Mouse (Mus musculus): Measurements from ENCODE around the gene Itga6. TPM values are rescaled to one million over a fixed set of nuclear protein-coding genes. Genes with fewer than 3 reads are reported as not detected.
"Not testable (repeated sequence)": the region's sequence is repeated elsewhere in the genome, so short reads cannot be mapped to it uniquely, and the experiment has no call there.

Gene Itga6
- polyA plus RNA-seq, 1 experiment from 2014 or later, result 6.7 TPM

GRCm38 (mm10) chr2:71833626-71834025, 88.2 kb downstream of the Itga6 start:
- H3K4me1 ChIP-seq (replicated peaks), result no peaks in the 10 kb centered on the region
- H3K27ac ChIP-seq, result no peak overlapping the region
- no peak for DNase-seq
- H3K9me3 ChIP-seq (replicated peaks), result no peaks in the 10 kb centered on the region
- H3K36me3 ChIP-seq, result no peaks in the 10 kb centered on the region
- no peaks in the 10 kb centered on the region for H3K27me3 ChIP-seq
- WGBS (ENCODE audit: insufficient replicate concordance), result 68% methylated on average over 6 of the region's 6 CpGs
- no peak for ATAC-seq (ENCODE audit: low read depth)
- no peak overlapping the region for H3K9ac ChIP-seq
- no peak overlapping the region for H3K4me2 ChIP-seq
- H3K4me3 ChIP-seq (replicated peaks), result no peak overlapping the region

- H3K9me3 ChIP-seq (replicated peaks), result no peaks in the 10 kb centered on the region
- H3K4me3 ChIP-seq (replicated peaks), result no peak overlapping the region
- H3K27ac ChIP-seq, result no peak overlapping the region
- WGBS (ENCODE audit: insufficient replicate concordance), result 70% methylated on average over 7 of the region's 7 CpGs
- no peak overlapping the region for H3K4me2 ChIP-seq
- no peak overlapping the region for H3K9ac ChIP-seq
- H3K27me3 ChIP-seq, result no peaks in the 10 kb centered on the region
- DNase-seq, result no peak
- no peaks in the 10 kb centered on the region for H3K4me1 ChIP-seq (replicated peaks)
- H3K36me3 ChIP-seq, result no peaks in the 10 kb centered on the region
- no peak for ATAC-seq (ENCODE audit: low read depth)
Measured at GRCm38 (mm10) chr2:71834371-71834770, 89.0 kb downstream of the Itga6 start.

- no peak overlapping the region for H3K9ac ChIP-seq
- no peak for ATAC-seq (ENCODE audit: low read depth)
- no peak for DNase-seq
- no peaks in the 10 kb centered on the region for H3K27me3 ChIP-seq
- H3K27ac ChIP-seq, result no peak overlapping the region
- no peak overlapping the region for H3K4me2 ChIP-seq
- H3K9me3 ChIP-seq (replicated peaks), result no peaks in the 10 kb centered on the region
- no peak overlapping the region for H3K4me3 ChIP-seq (replicated peaks)
- WGBS (ENCODE audit: insufficient replicate concordance), result 77% methylated on average over 8 of the region's 8 CpGs
- no peaks in the 10 kb centered on the region for H3K36me3 ChIP-seq
- no peaks in the 10 kb centered on the region for H3K4me1 ChIP-seq (replicated peaks)
Measured at GRCm38 (mm10) chr2:71835556-71835955, 90.1 kb downstream of the Itga6 start.

GRCm38 (mm10) chr2:71836232-71836631, 90.8 kb downstream of the Itga6 start:
- no peak overlapping the region for H3K4me2 ChIP-seq
- ATAC-seq (ENCODE audit: low read depth) (no peak), DNase-seq (no peak)
- no peak overlapping the region for H3K4me3 ChIP-seq (replicated peaks)
- H3K27me3 ChIP-seq, result no peaks in the 10 kb centered on the region
- H3K9ac ChIP-seq, result no peak overlapping the region
- no peaks in the 10 kb centered on the region for H3K9me3 ChIP-seq (replicated peaks)
- no peak overlapping the region for H3K27ac ChIP-seq
- WGBS (ENCODE audit: insufficient replicate concordance), result 82% methylated on average over 4 of the region's 4 CpGs
- H3K4me1 ChIP-seq (replicated peaks), result no peaks in the 10 kb centered on the region
- no peaks in the 10 kb centered on the region for H3K36me3 ChIP-seq

DNA sequence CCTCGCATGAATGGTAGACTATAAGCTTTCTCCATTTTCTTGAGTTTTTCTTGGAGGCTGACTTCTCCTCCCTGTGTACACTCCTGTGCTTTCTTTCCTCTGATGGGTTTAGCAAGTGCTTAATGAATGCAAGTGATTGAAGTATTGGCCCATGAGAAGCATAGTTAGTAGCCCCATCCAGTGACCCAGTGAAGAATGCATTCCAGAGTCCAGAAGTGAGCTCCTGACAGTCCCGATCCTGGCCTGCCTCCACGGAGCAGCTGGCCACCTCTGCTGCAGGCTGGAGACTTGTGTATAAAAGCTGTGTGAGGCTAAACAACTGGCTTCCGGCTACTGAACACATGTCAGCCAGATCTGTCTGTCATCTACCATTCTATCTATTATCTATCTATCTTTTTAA, 91.8 kb downstream of the Itga6 start:
- DNase-seq, result no peak
- Histone ChIP-seq H3K27me3 (no peaks in the 10 kb centered on the region), H3K4me1 (replicated peaks) (no peaks in the 10 kb centered on the region), H3K36me3 (no peaks in the 10 kb centered on the region), H3K9me3 (replicated peaks) (no peaks in the 10 kb centered on the region), H3K9ac (no peak overlapping the region), H3K4me2 (no peak overlapping the region), H3K4me3 (replicated peaks) (no peak overlapping the region), H3K27ac (no peak overlapping the region)
- ATAC-seq (ENCODE audit: low read depth), result no peak
- 71% methylated on average over 4 of the region's 4 CpGs for WGBS (ENCODE audit: insufficient replicate concordance)

DNA sequence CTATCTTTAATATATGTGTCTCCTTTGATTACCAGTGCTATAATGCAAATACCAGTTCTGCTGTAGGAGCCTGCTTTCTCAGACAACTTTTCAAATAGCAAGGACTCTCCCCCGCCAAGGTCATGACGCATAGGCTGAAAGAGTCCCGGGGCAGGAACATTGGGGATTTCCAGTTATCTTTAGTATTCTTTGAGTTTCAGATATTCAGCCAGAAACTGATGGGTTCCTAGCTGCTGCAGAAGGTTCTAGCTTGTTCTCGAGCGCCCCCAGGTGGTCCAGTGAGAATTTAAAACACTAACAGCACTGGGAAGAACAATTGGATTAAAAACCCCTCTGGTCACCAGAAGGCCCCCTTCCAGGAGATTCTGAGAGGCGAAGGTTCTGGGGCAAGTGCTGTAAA, 92.4 kb downstream of the Itga6 start:
- WGBS (ENCODE audit: insufficient replicate concordance), result 33% methylated on average over 6 of the region's 6 CpGs
- Histone ChIP-seq H3K27ac (no peak overlapping the region), H3K4me3 (replicated peaks) (no peak overlapping the region), H3K4me2 (no peak overlapping the region), H3K9ac (no peak overlapping the region), H3K27me3 (no peaks in the 10 kb centered on the region), H3K9me3 (replicated peaks) (no peaks in the 10 kb centered on the region), H3K4me1 (replicated peaks) (no peaks in the 10 kb centered on the region), H3K36me3 (no peaks in the 10 kb centered on the region)
- DNase-seq (no peak), ATAC-seq (ENCODE audit: low read depth) (no peak)

DNA sequence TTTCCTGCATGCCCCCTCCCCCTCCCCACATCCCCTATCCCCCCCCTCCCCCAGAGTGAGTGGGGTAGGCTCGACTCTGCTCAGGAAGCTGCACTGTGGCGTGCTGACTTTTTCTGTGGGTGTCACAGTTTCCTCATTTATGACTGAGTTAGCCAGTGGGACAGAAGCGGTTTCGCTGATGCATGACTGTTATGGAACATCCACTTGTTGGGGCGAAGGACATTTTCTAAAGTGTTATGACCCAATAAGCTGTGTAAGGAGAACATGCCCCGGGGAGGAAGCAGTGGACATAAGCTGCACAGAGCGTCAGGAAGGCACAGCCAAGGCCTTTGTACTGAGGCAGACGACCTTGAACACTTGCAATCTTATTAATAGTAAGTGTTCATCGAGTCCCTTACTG, 97.9 kb downstream of the Itga6 start:
- H3K27ac ChIP-seq, result no peak overlapping the region
- H3K36me3 ChIP-seq, result no peaks in the 10 kb centered on the region
- no peaks in the 10 kb centered on the region for H3K4me1 ChIP-seq (replicated peaks)
- WGBS (ENCODE audit: insufficient replicate concordance), result 59% methylated on average over 9 of the region's 9 CpGs
- H3K4me3 ChIP-seq (replicated peaks), result no peak overlapping the region
- no peaks in the 10 kb centered on the region for H3K27me3 ChIP-seq
- ATAC-seq (ENCODE audit: low read depth) (no peak), DNase-seq (no peak)
- H3K9me3 ChIP-seq (replicated peaks), result no peaks in the 10 kb centered on the region
- H3K4me2 ChIP-seq, result no peak overlapping the region
- H3K9ac ChIP-seq, result no peak overlapping the region

DNA sequence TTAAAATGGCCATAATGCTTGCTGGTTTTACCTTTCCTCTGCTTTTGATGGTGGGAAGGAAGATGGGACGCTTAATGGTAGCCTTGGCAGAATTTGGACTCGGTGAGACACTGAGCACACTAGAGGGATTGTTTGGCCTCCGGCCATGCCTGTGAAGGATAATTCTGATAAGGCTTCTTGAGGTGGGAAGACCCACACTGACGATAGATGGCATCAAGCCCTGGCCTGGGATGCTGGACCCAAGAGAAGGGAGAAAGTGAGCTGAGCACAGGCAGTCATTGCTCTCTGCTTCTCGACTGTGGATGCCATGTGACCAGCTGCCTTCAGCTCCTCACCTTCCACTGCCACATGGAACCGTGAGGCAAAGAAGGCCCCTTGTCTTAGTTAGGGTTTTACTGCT, 99.5 kb downstream of the Itga6 start:
- Histone ChIP-seq H3K4me3 (replicated peaks) (no peak overlapping the region), H3K27me3 (no peaks in the 10 kb centered on the region), H3K4me2 (no peak overlapping the region), H3K4me1 (replicated peaks) (no peaks in the 10 kb centered on the region), H3K36me3 (no peaks in the 10 kb centered on the region), H3K9ac (no peak overlapping the region), H3K9me3 (replicated peaks) (no peaks in the 10 kb centered on the region), H3K27ac (no peak overlapping the region)
- 78% methylated on average over 6 of the region's 6 CpGs for WGBS (ENCODE audit: insufficient replicate concordance)
- ATAC-seq (ENCODE audit: low read depth) (no peak), DNase-seq (no peak)

- not testable (repeated sequence) for H3K36me3 ChIP-seq; H3K9ac ChIP-seq; H3K9me3 ChIP-seq (replicated peaks); H3K4me3 ChIP-seq (replicated peaks); ATAC-seq (ENCODE audit: low read depth); DNase-seq; H3K4me1 ChIP-seq (replicated peaks); H3K27me3 ChIP-seq; H3K4me2 ChIP-seq; H3K27ac ChIP-seq
- 7% methylated on average over 7 of the region's 8 CpGs for WGBS (ENCODE audit: insufficient replicate concordance)
Measured at GRCm38 (mm10) chr2:71852161-71852560, 106.7 kb downstream of the Itga6 start.

DNA sequence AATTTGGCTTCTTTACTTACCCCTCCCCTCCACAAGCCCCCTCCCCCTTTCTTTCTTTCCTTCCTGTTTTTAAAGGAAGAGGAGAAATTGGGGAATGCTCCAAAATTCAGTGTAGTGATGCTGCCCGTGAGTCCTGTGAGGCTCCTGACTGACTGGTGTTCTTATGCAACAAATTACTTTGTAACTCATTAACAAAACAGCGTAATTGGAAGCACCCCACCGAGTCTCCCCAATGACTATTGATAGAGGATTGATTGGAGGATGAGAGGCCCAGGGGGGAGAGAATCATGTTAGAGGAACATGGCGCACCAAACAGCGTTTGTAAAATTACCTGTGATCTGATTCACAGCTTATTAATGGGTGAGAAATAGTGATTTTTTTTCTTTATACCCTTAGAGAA, 109.7 kb downstream of the Itga6 start:
- Histone ChIP-seq H3K9me3 (replicated peaks) (no peaks in the 10 kb centered on the region), H3K4me2 (no peak overlapping the region), H3K4me1 (replicated peaks) (peaks cover 4% of the 10 kb centered on the region; the same call in 1 of the 2 replicates), H3K27me3 (no peaks in the 10 kb centered on the region), H3K36me3 (no peaks in the 10 kb centered on the region), H3K4me3 (replicated peaks) (no peak overlapping the region), H3K9ac (no peak overlapping the region), H3K27ac (no peak overlapping the region)
- DNase-seq, result no peak
- ATAC-seq (ENCODE audit: low read depth), result no peak
- 70% methylated on average over 5 of the region's 5 CpGs for WGBS (ENCODE audit: insufficient replicate concordance)

DNA sequence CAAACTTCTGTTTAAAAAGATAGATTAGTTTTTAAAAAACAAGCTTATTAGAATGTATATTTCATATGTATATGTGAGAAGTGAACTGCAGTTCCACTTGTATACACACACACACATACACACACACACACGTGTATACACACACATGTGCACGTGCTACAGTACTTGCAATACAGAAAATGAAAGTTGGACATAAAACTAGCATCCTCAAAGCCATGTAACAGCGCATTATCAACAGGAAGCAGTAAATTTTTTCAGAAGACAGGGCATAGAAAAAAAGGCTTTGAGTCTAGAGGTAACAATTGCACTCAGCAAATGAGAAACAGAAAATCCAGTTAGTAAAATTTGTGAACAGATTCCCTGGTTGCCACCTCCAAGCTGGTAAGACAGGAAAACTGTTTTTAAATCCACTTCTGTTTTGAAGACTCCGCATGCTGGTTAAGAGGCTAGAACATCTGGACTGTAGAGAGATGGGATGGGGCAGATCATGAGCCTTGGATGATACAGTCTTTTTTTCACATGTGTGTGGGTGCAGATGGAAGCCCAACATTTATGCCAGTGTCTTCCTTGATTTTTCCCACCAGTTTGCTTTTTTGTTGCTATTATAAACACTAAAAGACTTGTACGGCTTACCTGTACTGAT, 118.2 kb downstream of the Itga6 start:
- Histone ChIP-seq H3K4me1 (replicated peaks) (peaks cover 11% of the 10 kb centered on the region; the same call in 1 of the 2 replicates), H3K36me3 (no peaks in the 10 kb centered on the region)
- 63% methylated on average over 5 of the region's 5 CpGs for WGBS (ENCODE audit: insufficient replicate concordance)

DNA sequence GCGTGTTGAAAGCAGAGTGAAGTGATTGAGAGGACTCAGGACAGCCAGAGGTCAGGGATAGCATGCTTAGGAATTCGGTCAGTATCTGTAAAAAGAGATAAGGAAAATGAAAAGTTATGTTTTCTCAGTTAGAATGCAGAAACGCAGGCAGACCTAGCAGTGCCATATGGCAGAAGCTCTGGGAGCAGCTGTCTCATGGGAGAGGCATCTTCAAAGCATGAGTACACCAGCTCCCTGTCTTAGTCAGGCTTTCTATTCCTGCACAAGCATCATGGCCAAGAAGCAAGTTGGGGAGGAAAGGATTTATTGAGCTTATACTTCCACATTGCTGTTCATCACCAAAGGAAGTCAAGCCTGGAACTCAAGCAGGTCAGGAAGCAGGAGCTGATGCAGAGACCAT, 119.6 kb downstream of the Itga6 start:
- H3K9ac ChIP-seq, result no peak overlapping the region
- no peak overlapping the region for H3K27ac ChIP-seq
- peaks cover 11% of the 10 kb centered on the region; the same call in 1 of the 2 replicates for H3K4me1 ChIP-seq (replicated peaks)
- 39% methylated on average over 3 of the region's 3 CpGs for WGBS (ENCODE audit: insufficient replicate concordance)
- no peaks in the 10 kb centered on the region for H3K36me3 ChIP-seq
- ATAC-seq (ENCODE audit: low read depth) (no peak), DNase-seq (no peak)
- no peak overlapping the region for H3K4me2 ChIP-seq
- no peaks in the 10 kb centered on the region for H3K27me3 ChIP-seq
- no peaks in the 10 kb centered on the region for H3K9me3 ChIP-seq (replicated peaks)
- H3K4me3 ChIP-seq (replicated peaks), result no peak overlapping the region

More for the DNA sequence above, 118.2 kb downstream of the Itga6 start:
- no peak overlapping the region for H3K4me2 ChIP-seq
- DNase-seq, result no peak
- no peaks in the 10 kb centered on the region for H3K27me3 ChIP-seq
- no peaks in the 10 kb centered on the region for H3K9me3 ChIP-seq (replicated peaks)
- no peak overlapping the region for H3K4me3 ChIP-seq (replicated peaks)
- no peak overlapping the region for H3K27ac ChIP-seq
- H3K9ac ChIP-seq, result no peak overlapping the region
- no peak for ATAC-seq (ENCODE audit: low read depth)

Data from liver, embryonic 13.5 days (tissue).